Mouse (Mus musculus) T-helper 1 cell (primary cell): ENCODE data around the gene Clcc1.
"Not testable (repeated sequence)": the region's sequence is repeated elsewhere in the genome, so short reads cannot be mapped to it uniquely, and the experiment has no call there.

Experiments
- in situ Hi-C: fragments of 300-600 bp; cut with MboI, MseI; formaldehyde crosslinking; loops from one replicate; pipeline ENCODE4 v1.15.1; 2025; ENCODE audit warnings: high pct_unique_total_duplicates

Gene Clcc1

DNA sequence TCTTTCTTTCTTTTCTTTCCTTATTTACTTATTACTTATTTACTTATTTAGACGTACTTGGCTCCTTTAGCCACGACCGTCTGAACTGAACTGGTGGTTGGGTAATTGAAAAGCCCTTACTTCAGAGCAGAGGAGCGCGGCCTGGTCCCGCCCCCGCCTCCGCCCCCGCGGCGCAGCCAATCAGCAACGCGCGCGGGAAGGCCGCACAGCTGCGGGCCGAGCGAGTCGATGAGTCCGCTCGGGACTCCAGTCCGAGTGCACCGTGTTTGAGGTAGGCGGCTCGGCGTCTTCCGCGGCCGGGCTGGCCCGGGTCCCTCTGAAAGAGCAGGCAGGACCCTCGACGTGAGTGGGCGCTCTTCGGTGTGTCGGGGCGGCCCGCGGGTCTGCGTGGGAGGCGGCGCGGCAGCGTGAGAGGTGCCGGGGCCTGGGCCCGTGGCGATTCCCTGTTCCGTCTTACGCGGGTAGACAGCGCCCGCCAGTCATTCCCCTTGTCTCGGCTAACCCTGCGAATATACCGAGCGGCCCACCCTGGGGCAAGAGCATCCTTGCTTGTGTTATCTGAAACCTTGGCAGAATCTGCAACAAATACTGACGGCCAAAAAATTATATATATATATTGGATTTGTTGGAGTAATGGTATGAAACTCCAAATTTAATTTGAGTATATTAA is at the start of gene Clcc1:
Clcc1 (plus strand) TSS at position 204 of the 670 bp plus-strand sequence.
- in situ Hi-C loops = no loop called here

DNA sequence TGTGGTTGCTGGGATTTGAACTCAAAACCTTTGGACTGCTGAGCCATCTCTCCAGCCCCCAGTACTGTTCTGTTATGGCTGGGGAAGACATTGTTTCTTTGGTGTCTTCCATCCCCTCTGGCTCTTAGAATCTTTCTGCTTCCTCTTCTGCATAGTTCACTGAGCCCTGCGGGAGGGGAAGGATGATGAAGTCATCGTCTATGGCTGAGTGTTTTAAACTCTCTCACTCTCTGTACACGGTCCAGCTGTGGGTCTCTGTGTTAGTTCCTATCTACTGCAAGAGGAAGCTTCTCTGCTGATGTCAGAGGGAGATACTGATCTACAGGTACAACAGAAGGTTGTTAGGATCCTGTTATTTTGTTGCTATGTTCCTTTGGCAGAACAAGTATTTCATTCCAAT is 44.8 kb upstream of the Clcc1 start:
- in situ Hi-C loops = no loop called here

DNA sequence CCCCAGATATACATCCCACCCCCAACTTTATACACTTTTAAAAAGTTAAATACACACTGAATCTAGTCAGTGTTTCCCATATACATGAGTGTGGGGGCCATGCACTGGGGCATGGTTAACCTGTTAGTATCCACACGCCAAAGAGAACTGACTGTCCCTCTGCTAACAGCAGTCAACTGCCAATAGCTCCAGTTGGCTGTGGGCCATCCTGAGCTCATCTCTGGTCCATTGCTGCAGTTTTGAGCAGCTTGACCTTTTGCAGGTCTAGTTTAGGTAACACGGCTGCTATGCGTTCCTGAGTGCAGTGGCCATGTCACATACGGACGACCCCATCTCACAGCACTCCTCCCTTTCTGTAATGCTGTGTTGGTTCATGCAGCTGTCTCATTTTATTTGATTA is 19.0 kb upstream of the Clcc1 start:
- in situ Hi-C loops = no loop called here

DNA sequence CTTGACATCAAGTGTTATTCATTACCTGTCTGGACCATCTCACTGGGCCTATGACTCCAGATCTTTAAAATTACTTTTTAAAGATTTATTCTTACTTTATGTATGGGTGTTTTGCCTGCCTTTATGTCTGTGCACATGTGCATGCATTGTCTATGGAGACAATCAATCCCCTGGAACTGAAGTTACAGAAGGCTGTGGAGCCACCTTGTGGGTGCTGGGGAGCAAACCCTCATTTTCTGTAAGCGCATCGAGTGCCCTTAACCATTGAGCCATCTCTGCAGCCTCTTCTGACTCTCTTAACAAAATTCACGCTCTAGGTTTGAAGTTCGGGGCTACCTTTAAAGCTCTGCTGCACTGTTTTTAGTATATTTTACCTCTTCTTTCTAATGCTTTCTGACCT is 14.3 kb upstream of the Clcc1 start:
- in situ Hi-C loops = no loop called here

DNA sequence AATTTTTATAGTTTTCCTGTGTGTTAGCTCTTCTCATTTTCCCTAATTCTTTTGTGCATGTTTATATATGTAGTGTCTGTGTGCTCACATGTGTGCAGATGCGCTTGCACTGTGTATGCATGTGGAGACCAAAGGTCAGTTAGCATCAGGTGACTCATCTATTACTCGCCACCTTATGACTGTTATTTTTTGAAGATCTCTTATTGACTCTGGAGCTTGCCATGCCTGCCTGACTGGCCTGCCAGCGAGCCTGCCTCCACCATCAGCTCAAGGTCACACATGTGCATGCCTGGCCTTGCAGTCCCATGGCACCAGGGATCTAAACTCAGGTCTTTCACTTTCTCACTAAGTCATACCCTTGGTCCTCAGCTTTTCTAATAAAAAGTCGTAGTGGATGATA is 12.7 kb upstream of the Clcc1 start:
- in situ Hi-C loops = no loop called here

DNA sequence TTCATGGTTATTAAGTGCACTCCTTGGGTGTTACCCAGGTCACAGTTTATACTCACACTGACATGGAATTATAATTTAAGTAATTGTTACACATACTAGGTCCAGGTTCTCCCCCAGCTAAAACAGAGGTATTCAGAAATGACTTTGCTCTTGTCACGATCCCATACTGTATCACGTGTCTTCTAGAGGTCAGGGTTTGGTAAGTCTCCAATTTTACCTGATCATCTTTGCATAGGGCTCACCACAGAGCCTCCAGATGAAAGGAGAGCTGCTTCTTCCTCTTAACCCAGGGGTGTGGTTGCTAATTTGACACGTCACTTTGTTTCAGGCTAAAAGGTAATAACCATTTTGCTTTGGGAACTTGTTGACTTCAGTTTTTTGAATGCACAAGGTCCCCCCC is 8.9 kb upstream of the Clcc1 start:
- in situ Hi-C loops = no loop called here

DNA sequence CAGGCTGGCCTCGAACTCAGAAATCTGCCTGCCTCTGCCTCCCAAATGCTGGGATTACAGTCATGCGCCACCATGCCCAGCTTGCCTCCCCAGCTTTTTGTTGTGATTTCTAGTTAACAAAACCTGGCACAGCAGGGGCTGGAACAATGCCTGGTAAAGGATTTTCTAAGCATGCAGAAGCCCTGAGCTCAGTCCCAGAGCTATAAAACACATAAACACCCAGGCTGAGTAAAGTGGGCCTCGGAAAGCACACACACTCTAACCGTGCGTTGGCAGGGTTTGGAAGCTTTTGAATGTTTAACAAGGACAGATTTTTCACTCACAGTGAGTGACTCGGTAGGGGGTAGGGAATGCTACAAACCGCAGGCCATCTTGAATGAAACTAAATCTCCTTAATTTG is 7.7 kb upstream of the Clcc1 start:
- in situ Hi-C loops = no loop called here

DNA sequence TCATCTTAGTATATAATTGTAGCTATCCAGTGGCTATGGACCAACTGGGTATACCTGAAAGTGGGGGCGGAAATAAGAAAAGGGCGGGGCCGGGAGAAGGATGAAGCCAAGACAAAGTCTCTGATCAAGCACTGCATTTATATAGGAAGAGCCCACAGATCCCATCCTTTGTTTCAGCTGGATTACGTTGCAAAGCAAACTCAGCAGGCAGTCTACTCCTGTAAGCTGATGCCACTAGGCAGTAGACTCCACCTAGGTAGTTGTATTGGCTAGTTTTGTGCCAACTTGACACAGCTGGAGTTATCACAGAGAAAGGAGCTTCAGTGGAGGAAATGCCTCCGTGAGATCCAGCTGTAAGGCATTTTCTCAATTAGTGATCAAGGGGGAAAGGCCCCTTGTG is 6.0 kb upstream of the Clcc1 start:
- in situ Hi-C loops = not testable (repeated sequence)

DNA sequence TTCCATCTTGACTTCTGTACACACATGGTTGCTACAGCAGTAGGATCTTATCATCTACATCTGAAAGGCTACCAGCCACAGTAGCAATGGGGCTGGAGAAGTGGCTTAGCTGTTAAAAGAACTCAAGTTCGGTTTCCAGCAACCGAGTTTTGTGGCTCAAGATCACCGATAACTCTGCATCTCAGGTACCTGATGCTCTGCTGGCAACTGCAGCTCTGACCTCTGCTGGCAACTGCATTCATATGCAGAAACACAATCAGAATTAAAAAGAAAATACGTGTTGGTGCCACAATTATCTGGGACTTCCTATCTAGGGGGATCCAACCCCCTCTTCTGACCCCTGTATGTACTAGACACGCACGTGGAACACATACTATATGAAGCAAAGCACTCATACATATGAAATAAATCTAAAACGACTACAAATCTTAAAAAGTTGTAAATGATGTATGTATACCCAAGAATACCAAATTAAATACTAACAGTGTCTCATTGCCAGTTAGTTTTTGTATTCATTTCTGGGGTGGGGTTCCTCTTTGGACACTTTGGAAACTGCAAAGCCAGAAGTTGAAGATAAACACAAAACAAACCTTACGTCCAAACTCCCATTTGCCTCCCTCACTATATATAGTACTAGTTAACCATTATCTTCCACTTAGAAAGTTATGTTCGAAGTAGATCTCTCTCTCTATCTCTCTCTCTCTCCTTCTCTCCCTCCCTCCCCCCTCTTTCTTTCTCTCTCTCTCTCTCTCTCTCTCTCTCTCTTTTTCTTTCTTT is 659 bp upstream of the Clcc1 start:
- in situ Hi-C loops = no loop called here

DNA sequence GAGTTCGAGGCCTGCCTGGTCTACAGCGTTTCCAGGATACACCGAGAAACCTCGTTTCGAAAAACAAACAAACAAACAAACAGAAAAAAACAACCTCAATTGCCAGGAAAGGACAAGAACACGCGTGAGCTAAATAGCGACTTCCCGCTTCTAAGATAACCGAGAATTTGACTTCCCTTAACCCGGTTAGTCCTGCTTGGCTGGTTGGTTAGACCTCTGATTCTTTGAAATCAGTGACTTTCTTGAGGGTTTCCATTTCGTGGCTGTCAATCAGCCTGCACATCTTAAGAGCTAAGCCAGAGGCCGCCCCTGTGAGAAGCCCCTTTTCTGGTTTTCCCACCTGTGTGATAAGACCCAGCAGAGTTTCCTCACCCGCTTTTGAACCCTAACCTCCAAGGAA is 853 bp downstream of the Clcc1 start:
- in situ Hi-C loops = no loop called here

DNA sequence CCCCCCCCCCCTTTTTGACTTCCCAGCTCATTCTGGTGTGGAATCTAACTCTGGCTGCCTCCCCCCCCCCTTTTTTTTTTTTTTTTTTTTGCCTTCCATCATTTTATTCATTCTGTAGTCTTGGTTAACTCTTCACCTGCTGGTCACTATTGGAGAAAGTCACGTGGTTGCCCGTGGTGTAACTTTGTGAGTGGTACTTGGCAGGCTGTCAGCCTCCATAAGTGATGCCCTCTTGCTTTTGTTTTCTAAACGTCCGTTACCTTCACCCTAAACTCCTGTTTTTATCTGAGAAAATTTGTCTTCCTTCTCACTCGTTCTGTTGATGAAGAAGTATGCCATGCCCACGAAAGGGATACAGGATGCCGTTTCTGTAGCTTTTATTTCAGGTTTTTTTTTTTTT is 1.8 kb downstream of the Clcc1 start:
- in situ Hi-C loops = no loop called here

DNA sequence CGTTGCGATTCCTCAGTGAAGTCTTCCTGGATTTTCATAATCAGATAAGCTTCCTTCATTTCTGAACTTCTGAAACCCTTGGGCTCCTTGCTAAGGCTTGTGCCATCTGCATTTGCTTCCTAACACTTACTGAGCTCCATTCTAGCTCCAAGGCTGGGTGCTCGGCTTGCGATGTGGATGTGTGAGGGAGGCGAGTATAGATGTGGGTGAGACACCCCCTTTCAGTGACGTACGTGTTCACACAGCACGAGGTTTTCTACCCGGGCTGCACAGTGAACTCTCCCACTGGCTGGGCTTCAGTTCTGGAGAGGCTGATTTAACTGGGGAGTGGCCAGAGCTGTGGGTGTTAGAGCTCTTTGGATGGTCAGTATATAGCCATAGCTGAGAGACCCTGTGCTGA is 4.9 kb downstream of the Clcc1 start:
- in situ Hi-C loops = no loop called here

DNA sequence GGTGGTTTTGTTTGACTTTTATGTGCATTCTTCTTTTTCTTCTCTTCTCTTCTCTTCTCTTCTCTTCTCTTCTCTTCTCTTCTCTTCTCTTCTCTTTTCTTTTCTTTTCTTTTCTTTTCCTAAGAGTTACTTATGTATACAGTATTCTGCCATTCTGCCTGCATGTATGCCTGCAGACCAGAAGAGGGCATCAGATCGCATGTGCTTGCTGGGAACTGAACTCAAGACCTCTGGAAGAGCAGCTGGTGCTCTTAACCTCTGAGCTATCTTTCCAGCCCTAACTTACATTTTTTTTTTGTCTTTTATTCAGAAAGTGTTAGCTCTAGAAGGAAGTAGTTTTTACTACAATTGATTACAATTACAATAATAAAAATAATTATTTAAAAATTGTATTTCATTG is 7.2 kb downstream of the Clcc1 start:
- in situ Hi-C loops = no loop called here

DNA sequence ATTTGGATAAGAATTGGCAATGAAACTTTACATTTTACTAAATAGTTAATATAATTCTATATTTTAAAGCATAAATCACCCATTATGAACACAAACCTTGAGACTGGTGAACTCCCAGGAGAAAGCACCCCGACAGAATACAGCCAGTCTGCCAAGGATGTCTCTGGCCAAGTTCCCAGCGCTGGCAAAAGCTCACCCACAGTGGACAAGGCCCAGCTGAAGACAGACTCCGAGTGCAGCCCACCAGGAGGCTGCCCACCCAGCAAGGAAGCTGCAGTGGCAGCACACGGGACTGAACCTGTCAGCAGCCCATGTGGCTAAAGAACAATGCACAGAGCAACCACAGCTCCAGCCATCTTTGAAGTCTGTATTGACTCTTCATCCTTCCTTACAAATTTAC is 22.9 kb downstream of the Clcc1 start:
- in situ Hi-C loops = no loop called here

DNA sequence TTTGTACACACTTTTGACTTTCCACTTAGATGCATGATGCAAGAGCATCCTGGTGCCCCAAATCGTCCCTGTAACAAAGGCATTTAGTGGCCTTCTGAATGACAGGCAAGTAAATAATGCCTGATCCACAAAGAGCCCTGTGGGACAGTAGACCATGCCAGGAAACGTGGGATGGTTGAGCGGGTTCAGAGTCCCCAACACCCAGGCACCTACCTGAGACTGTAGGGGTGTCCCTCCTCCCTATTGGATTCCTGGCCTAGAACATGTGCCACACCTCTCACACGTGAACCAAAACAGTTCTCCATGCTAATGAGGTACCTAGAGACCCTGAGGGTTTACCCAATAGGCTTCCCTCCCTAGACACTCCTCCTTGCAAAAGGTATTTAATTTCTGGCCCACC is 27.3 kb downstream of the Clcc1 start:
- in situ Hi-C loops = no loop called here

DNA sequence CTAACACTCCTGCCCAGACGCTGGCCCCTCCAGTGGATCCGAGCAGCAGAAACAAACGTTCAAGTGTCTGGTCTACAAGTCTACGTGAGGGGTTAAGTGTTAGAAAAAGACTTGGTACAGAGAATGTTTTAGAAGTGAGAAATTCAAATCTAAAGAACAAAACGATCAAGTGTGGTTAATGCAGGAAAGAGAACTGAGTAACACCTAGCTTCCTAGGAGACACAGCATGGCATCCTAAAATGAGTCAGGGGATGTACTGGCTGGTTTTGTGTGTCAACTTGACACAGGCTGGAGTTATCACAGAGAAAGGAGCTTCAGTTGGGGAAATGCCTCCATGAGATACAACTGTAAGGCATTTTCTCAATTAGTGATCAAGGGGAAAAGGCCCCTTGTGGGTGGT is 29.9 kb downstream of the Clcc1 start:
- in situ Hi-C loops = not testable (repeated sequence)

DNA sequence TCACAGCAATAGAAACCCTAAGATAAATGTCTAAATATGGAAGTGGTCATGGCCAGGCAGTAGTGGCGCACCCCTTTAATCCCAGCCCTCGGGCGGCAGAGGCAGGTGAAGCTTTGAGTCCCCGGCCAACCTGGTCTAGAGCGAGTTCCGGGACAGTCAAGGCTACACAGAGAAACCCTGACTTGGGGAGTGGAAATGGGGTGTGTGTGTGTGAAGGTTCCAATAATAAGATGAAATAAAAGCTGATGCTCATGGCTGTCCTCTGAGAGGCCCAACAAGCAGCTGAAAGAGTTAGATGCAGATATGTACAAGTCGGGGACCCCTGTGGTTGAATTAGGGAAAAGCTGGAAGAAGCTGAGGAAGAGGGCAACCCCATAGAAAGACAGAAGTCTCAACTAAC is 32.0 kb downstream of the Clcc1 start:
- in situ Hi-C loops = no loop called here

DNA sequence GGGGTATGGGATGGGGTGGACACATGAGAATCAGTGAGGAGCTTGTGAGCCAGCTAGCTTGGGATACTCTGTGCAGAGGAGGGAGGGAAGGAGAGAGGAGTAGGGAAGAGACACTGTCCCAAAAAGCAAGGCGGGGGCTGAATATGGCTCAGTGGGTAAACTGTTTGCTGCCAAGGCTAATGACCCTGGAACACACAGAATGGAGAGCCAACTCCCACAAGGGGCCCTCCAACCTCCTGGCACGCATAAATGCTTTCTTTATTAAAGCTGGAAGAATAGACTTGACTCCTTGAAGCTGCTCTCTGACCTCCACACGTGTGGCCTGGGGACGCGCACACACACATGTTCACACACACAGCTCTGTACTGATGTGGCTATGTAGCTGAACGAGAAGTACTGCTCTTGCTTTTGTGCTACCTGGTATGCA is 35.3 kb downstream of the Clcc1 start:
- in situ Hi-C loops = no loop called here

DNA sequence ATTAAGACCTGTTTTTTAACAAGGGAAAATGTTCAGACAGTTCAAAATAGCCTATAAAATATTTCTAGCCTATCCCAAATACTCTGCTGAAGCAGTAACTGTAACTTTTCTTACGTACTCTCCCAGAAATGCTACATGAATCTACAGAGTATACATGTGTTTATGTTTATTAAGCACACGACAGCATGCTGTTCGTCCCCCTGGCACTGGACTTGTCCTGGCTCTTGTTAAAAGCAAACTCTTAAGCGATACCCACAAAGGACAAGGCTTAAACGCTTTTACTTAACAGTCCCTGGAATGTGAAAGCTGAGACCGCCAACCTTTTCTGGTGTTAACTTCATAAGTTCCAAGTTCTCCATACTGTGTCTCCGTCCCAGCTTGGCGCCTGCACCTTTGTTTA is 35.7 kb downstream of the Clcc1 start:
- in situ Hi-C loops = no loop called here

DNA sequence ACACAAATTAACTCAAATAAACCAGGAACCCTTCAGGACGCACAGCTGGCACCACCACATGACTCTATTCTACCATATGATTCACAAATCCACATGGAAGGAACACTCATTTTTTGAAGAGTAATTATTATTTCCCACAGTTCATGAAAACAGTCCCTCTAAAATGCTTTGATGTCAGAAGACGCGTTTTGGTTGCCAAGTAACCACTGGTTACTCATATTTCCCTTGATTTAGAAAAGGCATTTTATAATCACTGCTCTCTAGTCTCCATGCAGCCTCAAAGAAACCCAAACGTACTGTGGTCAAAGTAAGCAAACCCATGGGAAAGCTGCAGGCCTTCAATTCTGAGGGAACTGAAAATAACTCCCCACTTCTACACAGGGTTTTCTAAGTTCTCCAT is 36.3 kb downstream of the Clcc1 start:
- in situ Hi-C loops = no loop called here

DNA sequence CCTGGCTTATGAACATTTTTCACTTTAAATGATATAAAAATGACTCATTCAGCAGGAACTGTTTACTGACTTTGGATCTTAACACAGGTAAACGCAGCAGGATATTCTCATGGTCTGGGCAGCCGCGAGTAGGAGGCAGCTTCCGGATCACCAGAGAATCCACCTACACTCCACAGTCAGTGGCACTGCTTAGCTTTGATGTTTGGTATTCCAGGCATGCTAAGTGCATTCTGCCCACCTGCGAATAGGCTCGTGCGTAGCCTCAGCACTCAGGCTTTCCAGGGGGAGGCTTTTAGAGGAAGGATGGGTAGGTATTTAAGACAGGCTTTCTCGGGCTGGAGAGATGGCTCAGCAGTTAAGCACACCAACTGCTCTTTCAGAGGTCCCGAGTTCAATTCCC is 40.6 kb downstream of the Clcc1 start:
- in situ Hi-C loops = no loop called here

DNA sequence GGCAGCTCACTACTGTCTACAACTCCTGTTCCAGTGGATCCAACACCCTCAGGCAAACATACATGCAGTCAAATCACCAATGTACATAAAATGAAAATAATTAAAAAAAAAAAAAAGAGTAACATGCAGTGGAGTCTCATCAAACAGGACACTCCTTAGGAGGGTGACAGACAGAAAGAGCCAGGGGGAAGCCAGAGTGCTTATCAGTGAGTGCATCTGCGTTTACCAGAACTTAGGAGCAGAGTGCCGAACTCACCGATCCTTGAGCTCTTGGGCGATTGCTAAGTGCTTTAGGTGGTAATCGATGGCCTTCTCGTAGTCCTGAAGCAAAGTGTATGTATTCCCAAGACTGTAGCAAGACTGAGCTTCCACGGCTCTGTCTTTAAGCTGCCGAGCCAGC is 44.9 kb downstream of the Clcc1 start:
- in situ Hi-C loops = no loop called here

DNA sequence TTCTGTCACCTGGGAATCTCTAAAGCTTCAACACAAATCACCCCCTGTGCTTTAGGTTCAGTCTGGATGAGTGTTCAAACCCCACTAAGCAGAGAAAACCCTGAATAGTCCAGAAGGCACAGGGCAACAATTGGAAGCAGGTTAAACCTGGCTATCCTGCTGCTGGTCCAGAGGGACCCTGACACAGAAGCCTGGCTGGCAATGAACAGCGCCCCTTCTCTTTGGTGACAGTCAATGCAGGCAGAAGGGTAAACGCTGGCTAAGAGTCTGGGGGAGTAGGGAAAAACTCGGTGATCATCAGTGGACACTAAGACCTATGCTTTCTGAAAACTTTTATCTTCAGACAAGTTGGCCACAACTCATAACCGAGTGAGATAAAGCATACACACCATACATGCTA is 46.1 kb downstream of the Clcc1 start:
- in situ Hi-C loops = no loop called here

DNA sequence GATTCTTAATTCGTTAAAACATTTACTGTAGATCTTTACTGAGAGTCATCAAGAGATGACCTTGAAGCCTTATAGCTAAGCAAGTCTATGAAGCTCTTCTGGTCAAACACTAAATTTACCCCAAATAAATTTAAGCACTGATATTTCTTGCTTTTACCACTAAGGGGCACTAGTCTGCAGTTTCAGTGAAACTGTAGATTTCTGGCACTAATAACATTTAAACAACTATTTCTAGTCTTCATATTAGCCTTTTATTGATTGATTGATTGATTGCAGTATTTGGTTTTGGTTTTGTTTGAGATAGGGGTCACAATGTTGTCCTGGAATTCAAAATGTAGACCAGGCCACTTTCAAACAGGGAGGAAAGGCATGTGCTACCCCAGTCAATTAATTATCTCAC is 47.5 kb downstream of the Clcc1 start:
- in situ Hi-C loops = no loop called here
